Mouse (Mus musculus): ENCODE data around the gene Kbtbd7. TPM values are rescaled to one million over a fixed set of nuclear protein-coding genes. Genes with fewer than 3 reads are reported as not detected.

The Kbtbd7 gene
- polyA plus RNA-seq, 1 experiment from 2014 or later: 22.6 TPM

DNA sequence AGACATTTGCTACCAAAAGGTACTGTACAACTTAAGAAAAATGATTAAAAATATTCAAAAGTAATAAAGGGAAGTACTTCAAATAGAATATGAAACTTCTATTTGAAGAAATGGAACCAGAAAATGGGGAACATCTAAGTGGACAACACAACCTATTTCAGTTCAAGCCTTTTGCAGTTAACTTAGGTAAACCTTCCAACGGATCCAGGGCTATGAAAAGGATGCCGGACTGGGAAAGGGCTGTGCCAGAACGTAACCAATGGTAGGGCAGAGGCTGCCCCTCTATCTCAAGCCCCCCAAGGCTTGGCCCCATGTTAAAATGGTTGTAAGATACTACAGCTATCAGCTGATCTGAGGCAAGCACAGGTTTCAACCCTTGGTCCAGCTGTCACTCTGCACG is 34.7 kb downstream of the Kbtbd7 start:
- ATAC-seq (ENCODE audit: low FRiP score): no peak
- H3K4me2 ChIP-seq (replicated peaks): no peak overlapping the region
- no peak overlapping the region for H3K27ac ChIP-seq
- no peaks in the 10 kb centered on the region for H3K9me3 ChIP-seq (replicated peaks)
- H3K4me3 ChIP-seq: no peak overlapping the region
- 93% methylated on average over 4 of the region's 4 CpGs for WGBS
- H3K27me3 ChIP-seq: no peaks in the 10 kb centered on the region
- H3K4me1 ChIP-seq: no peaks in the 10 kb centered on the region
- H3K9ac ChIP-seq: no peak overlapping the region
- H3K36me3 ChIP-seq: peaks cover 42% of the 10 kb centered on the region

DNA sequence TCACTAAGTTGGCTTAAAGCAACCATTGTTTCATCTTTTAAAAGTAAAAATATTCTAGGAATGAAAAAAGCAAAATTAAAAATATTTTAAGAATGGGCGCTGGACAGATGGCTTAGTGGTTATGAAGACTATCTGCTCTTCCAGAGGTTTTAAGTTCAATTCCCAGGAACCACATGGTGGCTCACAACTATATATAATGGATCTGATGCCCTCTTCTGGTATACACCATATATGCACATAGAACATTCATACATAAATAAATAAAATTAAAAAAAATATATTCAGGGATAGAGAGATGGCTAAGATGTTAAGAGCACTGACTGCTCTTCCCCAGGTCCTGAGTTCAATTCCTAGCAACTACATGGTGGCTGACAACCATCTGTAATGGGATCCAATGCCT is 39.3 kb downstream of the Kbtbd7 start:
- 91% methylated on average over 1 of the region's 1 CpGs for WGBS

DNA sequence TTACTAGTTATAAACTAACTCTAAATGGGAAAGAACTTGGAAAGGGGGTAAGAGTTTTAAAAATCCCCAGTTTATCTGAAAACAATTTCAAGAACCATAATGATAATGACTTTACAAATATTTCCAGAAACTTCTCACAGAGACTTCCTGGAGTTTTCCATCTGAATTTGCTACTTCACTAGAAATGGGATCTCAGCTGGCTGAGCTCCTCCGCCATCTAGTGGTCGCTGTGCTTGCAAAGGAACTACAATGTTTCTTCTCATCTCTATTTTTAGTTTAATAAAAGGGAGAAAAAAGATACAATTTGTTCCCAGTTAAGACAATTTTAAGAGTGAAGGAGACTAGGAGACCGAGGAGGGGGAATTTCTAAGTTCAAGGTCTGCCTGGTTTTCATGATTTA is 41.3 kb downstream of the Kbtbd7 start:
- Histone ChIP-seq H3K27ac (no peak overlapping the region), H3K4me2 (replicated peaks) (no peak overlapping the region), H3K4me3 (no peak overlapping the region), H3K9me3 (replicated peaks) (no peaks in the 10 kb centered on the region), H3K9ac (no peak overlapping the region), H3K36me3 (peaks cover 78% of the 10 kb centered on the region), H3K4me1 (no peaks in the 10 kb centered on the region), H3K27me3 (no peaks in the 10 kb centered on the region)
- 28% methylated on average over 3 of the region's 3 CpGs for WGBS
- ATAC-seq (ENCODE audit: low FRiP score): no peak

More for the DNA sequence above, 39.3 kb downstream of the Kbtbd7 start:
- no peak overlapping the region for H3K9ac ChIP-seq
- H3K4me3 ChIP-seq: no peak overlapping the region
- ATAC-seq (ENCODE audit: low FRiP score): no peak
- H3K27ac ChIP-seq: no peak overlapping the region
- no peaks in the 10 kb centered on the region for H3K4me1 ChIP-seq
- H3K36me3 ChIP-seq: peaks cover 75% of the 10 kb centered on the region
- H3K9me3 ChIP-seq (replicated peaks): no peaks in the 10 kb centered on the region
- H3K4me2 ChIP-seq (replicated peaks): no peak overlapping the region
- H3K27me3 ChIP-seq: no peaks in the 10 kb centered on the region

DNA sequence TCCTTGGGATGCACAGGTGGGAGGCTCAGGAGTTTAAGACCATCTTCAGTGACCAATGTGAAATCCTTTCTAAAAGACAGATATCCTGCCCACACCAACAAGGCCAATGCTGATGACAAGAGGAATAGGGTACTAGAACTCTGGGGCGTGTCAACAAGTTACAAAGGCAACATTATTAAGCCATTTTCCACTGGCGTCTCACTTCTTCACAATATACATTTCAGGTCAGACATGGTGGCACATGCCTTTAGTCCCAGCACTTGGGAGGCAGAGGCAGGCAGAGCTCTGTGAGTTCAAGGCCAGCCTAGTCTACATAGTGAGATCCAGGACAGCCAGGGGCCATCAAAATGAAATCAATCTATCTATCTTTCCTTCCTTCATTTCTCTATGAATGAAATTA is 47.1 kb downstream of the Kbtbd7 start:
- Histone ChIP-seq H3K4me1 (no peaks in the 10 kb centered on the region), H3K27ac (no peak overlapping the region), H3K36me3 (peaks cover 79% of the 10 kb centered on the region), H3K27me3 (no peaks in the 10 kb centered on the region), H3K4me3 (no peak overlapping the region), H3K4me2 (replicated peaks) (no peak overlapping the region), H3K9ac (no peak overlapping the region), H3K9me3 (replicated peaks) (no peaks in the 10 kb centered on the region)
- ATAC-seq (ENCODE audit: low FRiP score): no peak
- 91% methylated on average over 2 of the region's 2 CpGs for WGBS

Other genes starting within 250 kb of the Kbtbd7 start
- gene Zfp957, start 179.1 kb upstream of the Kbtbd7 start, polyA plus RNA-seq (2016; fragmentation: Nextera tagmentation; extraction: Ambion mirVana): 0.19 TPM in 1 of 2 replicates, not detected in the other
- 32.4 and 41.0 TPM in 2 replicates for gene Rgcc, start 124.9 kb upstream of the Kbtbd7 start, polyA plus RNA-seq (2016; fragmentation: Nextera tagmentation; extraction: Ambion mirVana)
- 33.9 and 39.4 TPM in 2 replicates for gene Naa16, start 35.7 kb upstream of the Kbtbd7 start, polyA plus RNA-seq (2016; fragmentation: Nextera tagmentation; extraction: Ambion mirVana)
- 9.8 and 11.1 TPM in 2 replicates for gene Mtrf1, start 28.7 kb upstream of the Kbtbd7 start, polyA plus RNA-seq (2016; fragmentation: Nextera tagmentation; extraction: Ambion mirVana)
- 3.1 and 4.5 TPM in 2 replicates for gene Kbtbd6, start 25.3 kb downstream of the Kbtbd7 start, polyA plus RNA-seq (2016; fragmentation: Nextera tagmentation; extraction: Ambion mirVana)
- 9.6 and 10.3 TPM in 2 replicates for gene Elf1, start 54.7 kb downstream of the Kbtbd7 start, polyA plus RNA-seq (2016; fragmentation: Nextera tagmentation; extraction: Ambion mirVana)
- 51.1 and 53.2 TPM in 2 replicates for gene Wbp4, start 55.0 kb downstream of the Kbtbd7 start, polyA plus RNA-seq (2016; fragmentation: Nextera tagmentation; extraction: Ambion mirVana)
- gene Sugt1, start 161.2 kb downstream of the Kbtbd7 start, polyA plus RNA-seq (2016; fragmentation: Nextera tagmentation; extraction: Ambion mirVana): 128 and 133 TPM in 2 replicates
- 66.9 and 90.7 TPM in 2 replicates for gene Cnmd, start 235.7 kb downstream of the Kbtbd7 start, polyA plus RNA-seq (2016; fragmentation: Nextera tagmentation; extraction: Ambion mirVana)